Mouse (Mus musculus) lung, postnatal 0 days (tissue): Measurements from ENCODE around the gene Olfr412.

Source experiments
- CTCF ChIP-seq: IDR thresholded peaks from 2 replicates; pipeline ENCODE4 v1.5.1; 2016; ENCODE audit warnings: antibody characterized with exemption, mild to moderate bottlenecking
- EP300 ChIP-seq: IDR thresholded peaks from 2 replicates; pipeline ENCODE4 v1.6.1; 2016; ENCODE audit warnings: antibody characterized with exemption, mild to moderate bottlenecking, control low read depth

DNA sequence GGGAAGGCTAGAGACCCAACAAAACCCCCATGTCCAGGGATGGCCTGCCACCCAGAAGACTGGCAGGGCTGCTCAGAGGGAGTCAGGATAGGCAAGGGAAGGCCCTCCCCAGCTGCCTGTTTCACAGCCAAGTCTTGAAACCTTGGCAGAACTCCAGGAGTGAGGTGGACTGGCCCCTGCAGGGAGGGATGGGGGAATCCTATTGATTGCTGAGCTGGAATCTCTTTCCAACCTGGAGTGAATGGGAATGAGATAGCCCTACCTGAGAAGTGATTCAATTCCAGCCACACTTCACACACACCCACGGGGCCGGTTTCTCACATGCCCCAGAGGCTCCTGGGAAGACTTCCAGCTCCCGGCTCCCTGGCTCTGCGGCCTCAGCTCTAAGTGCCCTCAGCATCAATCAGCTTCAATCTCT is 47.9 kb downstream of the Olfr412 start:
- no peak for TF ChIP-seq CTCF
- TF ChIP-seq EP300: no peak
